Mouse (Mus musculus) retina, postnatal 1 day (tissue): Measurements from ENCODE around the gene Mok.

Experiments used
- DNase-seq: peaks from one replicate; pipeline ENCODE4 v3.0.0-alpha.2; 2012

Mok gene

GRCm38 (mm10) chr12:110764531-110764930 is 76.2 kb downstream of the Mok start:
- DNase-seq = no peak

GRCm38 (mm10) chr12:110762321-110762720 is 78.4 kb downstream of the Mok start:
- no peak for DNase-seq

GRCm38 (mm10) chr12:110758932-110759331 is 81.8 kb downstream of the Mok start:
- DNase-seq = no peak
